Mouse (Mus musculus) ES-Bruce4 (cell line): ENCODE results near the gene Rpl21.

Experiments
- CTCF ChIP-seq: IDR thresholded peaks from one replicate; pipeline ENCODE4 v1.8.1; 2011; ENCODE audit warnings: low read depth, low read length
- EP300 ChIP-seq: IDR thresholded peaks from 2 replicates; pipeline ENCODE4 v1.6.1; 2011; ENCODE audit warnings: low read depth, low read length; ENCODE audit not compliant: insufficient read depth

DNA sequence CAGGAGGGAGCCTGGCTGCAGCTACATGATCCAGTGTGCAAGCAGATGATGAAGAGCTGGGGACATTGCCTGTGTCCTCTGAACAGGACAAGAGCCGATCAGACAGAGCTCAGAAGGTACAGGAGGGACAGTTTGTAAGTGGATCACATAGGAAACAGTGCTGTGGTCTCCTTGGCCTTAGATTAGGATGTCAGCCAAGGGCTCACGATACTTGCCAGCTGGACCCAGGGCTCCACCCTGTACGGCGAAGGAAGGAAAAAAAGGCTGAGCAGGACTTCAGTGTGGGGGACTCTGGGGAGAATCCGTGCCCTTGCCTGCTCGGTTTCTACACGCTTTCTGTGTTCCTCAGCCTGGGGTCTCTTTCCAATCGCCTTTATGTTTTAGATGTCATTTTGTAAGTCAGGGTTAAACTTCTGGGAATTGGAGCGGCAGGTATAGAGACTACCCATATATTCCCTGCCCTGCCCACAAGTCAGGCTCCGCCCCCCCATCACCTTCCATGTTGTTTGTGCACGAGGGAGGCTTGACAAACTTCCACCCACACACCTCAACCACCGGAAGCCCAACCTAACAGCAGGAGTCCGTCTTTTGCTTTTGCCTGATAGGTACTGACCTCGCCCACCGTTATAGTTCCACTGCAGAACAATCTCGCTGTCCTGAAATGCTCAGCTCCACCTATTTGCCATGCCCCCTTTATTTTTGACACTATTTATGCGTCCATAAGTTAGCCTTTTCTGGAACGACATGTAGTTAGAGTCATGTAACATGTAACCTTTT lies 27.7 kb downstream of the Rpl21 start:
- no peak for TF ChIP-seq CTCF
- no peak for TF ChIP-seq EP300
